Mouse (Mus musculus) hematopoietic stem cell, adult 5-6 weeks (primary cell): ENCODE data around the gene Cacna1d. TPM values are rescaled to one million over a fixed set of nuclear protein-coding genes. Genes with fewer than 3 reads are reported as not detected.

Experiments
- ATAC-seq, 2 experiments: fragments of 125-278 bp in 1 of 2; replicated peaks in 1 of 2; 2 replicates each; pipeline ENCODE4 v1.8.0; 2016 to 2017; ENCODE audit warnings: inconsistent platforms in 2 of 2, mild to moderate bottlenecking in 2 of 2, moderate number of reproducible peaks in 2 of 2, low read depth in 1 of 2, moderate TSS enrichment in 1 of 2; ENCODE audit not compliant: low FRiP score in 2 of 2, poor library complexity in 2 of 2, severe bottlenecking in 2 of 2, insufficient read depth in 1 of 2, low TSS enrichment in 1 of 2
- total RNA-seq: library from RNA; stranded (forward); fragments of 172-1452, 232-1000 nt; gene quantifications from 2 replicates; pipeline ENCODE4 v1.2.3, GENCODE M21; 2017

Gene Cacna1d
- total RNA-seq, 1 experiment from 2014 or later: 0.50 TPM

DNA sequence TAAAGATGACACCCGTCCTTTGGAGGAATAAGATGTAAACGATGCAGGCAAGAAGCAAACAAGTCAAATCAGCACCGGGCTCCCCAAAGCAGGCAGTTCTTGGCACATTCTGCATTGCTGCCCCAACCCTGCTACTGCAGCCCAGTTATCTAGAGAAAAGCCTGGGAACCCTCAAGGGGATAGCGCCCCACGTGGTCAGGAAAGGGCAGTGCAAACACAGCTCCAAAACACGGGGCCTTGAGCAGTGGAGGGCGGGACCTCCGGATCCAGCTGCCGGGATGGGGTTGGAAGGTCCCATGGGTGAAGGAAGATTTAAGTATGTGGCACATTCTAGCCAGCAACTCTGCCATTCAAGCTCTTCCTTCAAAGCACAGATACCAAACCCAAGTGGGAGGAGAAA lies 361.9 kb downstream of the Cacna1d start:
- no peak for ATAC-seq

DNA sequence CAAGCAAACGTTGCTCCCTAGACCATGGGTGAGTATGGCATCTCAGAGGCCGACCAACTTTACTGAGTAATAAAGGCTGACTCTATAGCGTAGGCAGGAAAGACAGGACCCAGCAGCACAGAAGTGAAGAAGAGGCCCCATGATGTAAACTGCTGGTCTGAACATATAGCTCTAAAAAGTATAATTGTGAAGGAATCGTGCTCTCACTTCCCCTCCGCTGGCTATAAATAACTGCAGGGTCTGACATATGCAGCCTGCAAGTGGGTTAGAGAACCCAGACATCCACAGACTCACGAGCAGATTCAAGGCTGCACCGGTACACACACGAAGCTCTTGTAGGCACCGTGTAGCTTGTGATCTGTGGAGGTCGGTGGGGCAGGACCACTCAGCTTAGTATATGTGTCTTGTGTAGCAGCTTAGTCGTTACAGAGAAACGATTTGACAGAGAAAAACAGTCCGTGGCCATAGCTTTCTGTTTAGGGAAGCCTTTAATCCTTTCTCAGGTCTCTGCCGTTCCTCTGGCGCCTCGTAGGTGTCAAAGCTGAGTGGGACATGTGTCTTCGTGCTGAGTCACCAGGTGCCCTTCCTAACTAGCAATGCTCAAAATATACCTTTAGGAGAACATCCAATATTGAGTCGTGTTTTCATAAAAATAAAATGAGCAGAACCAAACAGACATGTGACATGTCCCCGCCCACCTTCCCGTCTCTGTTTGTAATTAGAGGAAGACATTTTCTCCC lies 366.1 kb downstream of the Cacna1d start:
- peak; percentile 42 to 52; a peak in 3 of 4 replicates for ATAC-seq

DNA sequence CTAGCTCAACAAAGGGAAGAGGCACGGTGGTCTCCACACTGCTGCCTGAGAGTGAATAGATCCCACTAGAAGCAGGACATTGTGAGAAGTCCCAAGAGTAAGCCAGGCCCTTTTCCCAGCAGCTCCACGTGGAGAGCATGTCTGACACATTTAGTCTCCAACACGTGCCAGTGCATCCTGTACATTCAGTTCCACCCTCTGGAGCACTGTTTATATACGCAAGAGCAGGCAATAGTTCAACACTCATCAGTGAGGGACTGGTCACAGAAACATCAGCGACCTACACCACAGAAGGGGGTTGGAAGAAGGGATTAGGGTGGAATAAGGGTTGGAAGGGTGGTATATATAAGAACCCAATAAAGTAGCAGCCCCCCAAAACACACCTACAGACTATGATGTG lies 371.2 kb downstream of the Cacna1d start:
- no peak for ATAC-seq

DNA sequence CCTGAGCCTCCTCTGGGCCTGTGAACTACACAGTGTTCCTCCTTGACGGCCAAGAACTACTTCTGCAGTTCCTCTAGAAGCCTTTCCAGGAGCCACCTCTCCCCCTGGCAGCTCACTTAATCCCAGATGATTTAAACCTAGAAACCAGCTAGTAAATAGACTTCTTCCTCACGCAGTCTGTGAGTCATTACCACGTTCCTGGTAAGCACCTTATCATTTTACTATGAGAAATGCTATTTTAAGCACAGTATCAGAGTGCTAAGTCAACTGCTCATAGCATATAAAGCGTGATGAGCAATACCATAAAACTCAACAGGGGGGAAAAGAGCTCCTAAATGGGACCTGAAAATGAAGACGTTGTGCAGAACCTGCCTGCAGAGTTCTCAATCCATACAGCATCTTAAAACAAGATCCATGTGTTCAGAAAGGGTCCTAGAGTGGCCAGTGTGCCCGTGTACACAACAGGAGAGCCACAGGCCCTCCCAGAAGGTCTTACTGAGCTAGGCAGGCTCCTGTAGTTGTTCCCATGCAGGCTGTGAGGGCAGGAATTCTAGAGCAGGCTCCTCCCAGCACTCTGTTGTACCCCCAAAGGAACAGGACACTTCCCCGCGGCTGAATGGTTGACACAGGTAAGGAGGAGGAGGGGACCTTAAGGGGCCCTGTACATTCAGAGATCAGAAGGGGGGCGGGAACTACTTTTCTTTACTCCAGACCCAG lies 377.7 kb downstream of the Cacna1d start:
- ATAC-seq: no peak

GRCm38 (mm10) chr14:30109079-30109478 lies 382.2 kb downstream of the Cacna1d start:
- ATAC-seq: peak; percentile 46 to 65

DNA sequence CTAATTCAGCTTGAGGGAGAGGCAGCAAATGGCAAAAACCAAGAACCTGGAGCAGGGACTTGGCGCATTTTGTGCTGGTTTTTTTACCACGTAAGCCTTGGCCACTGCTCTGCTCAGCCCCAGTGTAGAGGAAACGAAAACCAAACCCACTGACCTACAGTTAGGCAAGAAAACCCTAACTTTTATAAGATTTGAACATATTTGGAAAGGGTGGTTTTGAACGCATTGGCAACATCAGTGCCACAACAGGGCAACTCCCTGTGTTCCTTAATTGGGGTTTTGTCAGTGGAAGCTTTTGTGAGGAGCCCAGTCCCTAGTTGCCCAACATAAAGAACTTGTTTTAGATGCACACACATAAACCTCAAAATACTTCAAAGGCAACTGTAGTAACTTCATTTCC lies 384.7 kb downstream of the Cacna1d start:
- no peak; a peak in 1 of 4 replicates for ATAC-seq

GRCm38 (mm10) chr14:30105551-30105950 lies 385.7 kb downstream of the Cacna1d start:
- ATAC-seq: no peak

DNA sequence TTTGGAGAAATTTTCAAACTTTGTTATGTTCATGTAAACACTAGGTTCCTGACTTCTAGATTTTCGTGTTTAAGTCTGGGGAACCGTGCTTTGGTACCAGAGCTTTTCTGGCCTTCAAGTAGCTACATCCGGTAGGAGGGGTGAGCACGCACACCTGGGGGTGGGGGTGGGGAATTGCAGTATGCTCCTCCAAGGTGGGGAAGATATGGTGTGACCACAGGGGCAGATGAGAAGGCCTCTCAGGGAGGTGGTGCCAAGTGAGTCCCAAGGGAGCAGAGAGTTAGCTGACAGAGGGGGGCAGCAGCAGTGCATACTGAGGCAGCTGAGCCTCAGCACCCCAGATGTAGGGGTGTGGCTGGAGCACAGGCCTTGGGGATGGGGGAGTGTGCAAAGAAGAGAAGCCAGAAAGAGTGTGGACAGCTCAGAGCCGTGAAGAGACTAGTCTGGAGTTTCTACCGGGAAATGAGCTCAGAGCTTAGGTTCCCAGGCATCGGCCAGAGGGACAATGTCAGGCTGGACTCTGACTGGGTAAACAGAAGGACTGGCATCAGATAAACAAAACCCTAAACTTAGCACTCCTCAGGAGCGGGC lies 387.2 kb downstream of the Cacna1d start:
- ATAC-seq: no peak

DNA sequence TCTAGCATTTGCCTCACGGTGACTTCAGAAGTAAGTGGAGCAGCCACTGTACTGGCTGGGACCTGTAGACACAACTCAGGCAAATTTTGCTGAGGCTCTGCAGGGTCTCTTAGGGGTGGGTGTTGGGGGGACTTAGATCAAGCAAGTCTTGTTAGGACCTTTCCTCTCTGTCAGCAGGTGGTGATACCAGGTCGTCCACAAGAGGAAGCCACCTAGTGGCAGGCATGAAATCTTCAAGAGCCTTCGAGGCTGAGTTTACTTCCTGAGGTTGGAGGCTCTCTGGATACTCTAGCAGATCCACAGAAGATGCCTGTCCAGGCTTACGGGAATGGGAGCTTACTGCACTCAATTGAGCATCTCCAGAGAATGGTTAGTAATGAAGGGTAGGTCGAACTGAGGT lies 394.0 kb downstream of the Cacna1d start:
- ATAC-seq: peak; percentile 58 to 63; a peak in 3 of 4 replicates

DNA sequence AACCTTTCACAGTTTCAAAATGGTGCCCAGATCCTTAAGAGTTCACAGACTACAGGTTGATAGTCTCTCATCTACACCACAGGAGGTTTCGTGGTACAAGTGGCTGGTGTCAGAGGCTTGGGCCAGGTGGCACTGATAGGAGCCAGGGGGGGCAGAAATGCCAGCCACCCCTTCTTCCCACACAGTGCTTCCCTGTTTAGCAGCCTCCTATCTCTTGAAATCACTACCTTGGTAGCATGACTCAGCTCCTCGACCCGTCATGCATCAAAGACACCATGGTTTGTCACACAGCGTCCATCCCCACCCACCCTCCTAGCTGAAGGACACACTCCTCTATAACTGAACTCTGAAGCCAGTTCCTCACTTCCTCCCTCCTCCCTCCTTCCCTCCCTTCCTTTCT lies 398.8 kb downstream of the Cacna1d start:
- peak; percentile 33 to 50; a peak in 3 of 4 replicates for ATAC-seq

DNA sequence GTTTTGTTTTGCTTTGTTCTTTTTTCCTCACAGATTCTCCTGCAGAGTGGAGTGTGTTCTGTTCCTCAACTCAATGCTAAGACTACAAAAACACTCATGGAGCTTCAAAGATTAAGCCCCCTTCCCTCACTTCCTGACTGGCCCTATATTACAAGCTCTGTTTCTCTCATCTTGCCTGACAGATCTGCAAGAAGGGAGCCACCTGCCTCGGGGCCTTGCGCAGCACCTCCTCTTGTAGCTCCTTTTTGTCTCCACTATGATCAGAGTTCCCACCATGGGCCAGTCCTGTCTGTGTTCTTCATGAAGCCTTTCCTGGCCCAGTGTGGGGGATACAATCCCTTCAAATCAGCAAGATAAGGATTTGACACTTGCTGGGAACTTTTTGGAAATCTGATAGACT lies 399.2 kb downstream of the Cacna1d start:
- no peak for ATAC-seq

DNA sequence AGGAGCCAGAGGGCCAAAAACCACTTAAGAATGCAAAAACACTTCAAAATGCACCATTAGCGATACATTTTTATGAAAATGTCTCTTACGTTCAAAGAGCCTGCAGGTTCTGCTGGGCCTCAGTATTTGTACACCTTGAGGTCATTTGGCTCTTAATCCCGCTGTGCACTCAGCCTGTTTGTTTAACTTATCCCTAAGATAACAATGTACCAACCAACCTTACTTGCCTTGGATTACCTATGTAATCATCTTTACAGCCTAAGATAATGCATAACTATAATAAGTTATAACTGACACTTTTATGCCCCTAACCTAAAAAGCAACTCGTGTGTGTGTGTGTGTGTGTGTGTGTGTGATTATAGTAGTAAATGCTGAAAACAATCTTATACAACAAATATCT lies 411.5 kb downstream of the Cacna1d start:
- no peak for ATAC-seq

DNA sequence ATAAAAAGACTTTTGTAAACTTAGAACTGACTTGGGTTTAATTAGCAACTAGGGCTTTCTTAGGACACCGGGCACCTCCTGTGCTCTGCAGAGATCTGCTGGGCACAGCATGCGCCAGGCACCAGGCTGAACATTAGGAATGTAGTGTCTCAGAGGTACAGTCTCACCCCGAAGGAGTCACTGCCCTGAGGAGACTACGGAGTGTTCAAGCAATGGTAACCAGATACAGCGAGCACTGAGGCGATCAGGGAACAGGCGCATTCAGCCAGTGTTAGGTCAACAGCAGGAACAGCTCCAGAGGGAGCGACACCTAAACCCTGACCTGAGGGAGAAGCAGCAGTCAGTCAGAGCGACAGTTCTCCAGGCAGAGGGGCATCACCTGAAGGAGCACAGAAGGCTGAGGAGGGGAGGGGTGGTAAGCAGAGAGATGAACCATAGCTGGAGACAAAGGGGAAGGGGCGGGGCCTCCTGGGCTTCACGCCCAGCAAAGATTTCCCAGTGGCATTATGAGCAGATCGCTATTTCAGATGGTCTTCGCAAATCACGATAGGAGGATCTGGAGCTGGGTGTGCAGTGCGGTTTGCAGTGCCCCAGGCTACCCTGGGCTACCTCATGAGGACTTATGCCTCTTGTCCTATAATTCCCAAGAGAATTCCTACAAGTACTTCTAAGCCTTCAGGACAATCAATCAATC lies 413.0 kb downstream of the Cacna1d start:
- ATAC-seq: no peak

DNA sequence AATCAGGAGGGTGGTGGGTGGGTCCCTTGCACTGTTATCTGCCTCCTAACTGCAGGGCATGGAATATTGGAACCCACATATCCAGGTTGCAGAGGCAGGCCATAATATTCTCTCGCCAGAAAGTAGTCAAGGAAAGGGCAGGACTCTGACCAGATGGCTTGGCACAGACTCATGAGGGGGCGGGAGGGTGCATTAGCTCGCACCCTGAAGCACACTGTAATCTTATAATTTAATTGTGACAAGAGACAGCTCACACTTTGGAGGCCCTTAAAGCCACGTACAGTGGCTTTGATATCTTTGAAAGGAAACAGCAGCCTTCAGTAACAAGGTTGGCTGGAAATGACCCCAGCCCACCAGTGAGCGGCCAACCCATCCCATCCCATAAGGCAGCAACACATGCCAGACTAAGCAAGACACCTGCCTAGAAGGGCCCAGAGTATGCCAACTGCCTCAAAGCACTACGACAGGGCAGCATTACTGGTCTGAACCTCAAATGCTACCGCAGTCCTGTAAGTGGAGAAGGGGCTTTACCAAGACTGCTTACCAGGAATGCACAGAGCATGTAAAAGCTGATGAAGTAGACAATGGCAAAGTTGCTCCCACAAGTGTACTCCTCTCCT lies 415.9 kb downstream of the Cacna1d start:
- no peak for ATAC-seq

DNA sequence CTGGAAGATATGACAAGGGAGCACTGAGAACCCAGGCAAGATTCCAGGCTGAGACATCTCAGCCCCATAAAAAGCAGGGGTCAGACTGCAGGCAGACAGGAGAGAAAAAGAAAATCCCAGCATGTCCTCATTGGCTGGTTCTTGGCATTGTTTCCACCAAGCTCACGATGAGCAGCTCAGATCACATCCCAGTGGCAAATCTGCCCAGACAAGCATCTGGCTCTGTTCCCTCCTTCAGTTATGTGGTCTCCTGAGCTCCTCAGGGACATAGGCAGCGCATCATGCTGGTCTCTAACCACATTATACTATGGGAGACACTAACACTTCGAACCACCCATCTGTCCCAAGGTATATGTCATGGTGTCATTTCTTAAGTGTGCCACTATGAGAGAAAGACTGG lies 422.7 kb downstream of the Cacna1d start:
- no peak for ATAC-seq

- ATAC-seq: no peak
These were observed 424.5 kb downstream of the Cacna1d start for GRCm38 (mm10) chr14:30066752-30067151.

DNA sequence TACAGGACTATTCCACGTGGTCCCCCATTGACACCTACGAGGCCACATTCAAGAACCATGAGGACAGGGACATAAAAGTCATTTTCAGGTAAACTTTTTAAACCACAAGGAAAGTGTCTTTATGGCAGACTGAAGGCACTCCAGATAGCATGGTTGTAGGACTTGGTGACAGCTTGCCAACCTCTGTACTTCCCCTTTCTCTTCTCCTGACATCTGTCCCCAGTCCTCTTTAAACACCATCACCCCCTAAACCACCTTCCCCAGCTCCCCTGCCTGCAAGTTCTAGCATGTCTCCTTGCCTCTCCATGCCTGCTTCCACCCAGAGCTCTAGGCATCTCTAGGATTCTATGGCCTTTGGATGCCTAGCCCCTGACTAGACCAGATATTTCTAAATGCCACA lies 426.4 kb downstream of the Cacna1d start:
- ATAC-seq: peak; percentile 56 to 68
